Mouse (Mus musculus): ENCODE measurements around the gene Trim17.

GRCm38 (mm10) chr11:58983691-58984341 lies 29.3 kb downstream of the Trim17 start:
- no peak for TF ChIP-seq POLR2A (IDR thresholded peaks at IDR 0.05; ENCODE audit: control insufficient read depth, extremely low read depth, insufficient read depth, low read length, poor library complexity)
- TF ChIP-seq CTCF (IDR thresholded peaks at IDR 0.05; ENCODE audit: borderline replicate concordance, control insufficient read depth, extremely low read depth, insufficient read depth, low read length, poor library complexity): no peak

Measured in thymus, adult 2 months (tissue).